Mouse (Mus musculus) spleen, embryonic (tissue): ENCODE measurements around the gene Morn3.

Experiments
- CTCF ChIA-PET: fragments of 350-600 bp; sonication (Branson Sonifier 250); formaldehyde crosslinking; loops from one replicate; lab custom pipeline; 2022; lab: Charles Lee

Morn3 gene

DNA sequence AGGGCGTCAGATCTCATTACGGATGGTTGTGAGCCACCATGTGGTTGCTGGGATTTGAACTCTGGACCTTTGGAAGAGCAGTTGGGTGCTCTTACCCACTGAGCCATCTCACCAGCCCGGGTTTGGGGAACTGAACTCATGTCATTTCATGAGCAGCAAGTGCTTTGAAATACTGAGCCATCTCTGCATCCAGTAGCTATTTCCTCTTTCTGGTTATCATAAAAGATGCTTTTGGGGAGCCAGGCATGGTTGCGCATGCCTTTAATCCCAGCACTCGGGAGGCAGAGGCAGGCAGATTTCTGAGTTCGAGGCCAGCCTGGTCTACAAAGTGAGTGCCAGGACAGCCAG, 14.6 kb upstream of the Morn3 start:
- CTCF ChIA-PET = interaction anchor here (0.6 to 0.9 kb wide), 2 partner anchors 136 to 139 kb away, joined by 3 to 4 read pairs; no protein-coding TSS in a partner anchor

- CTCF ChIA-PET = interaction anchor here (0.5 to 1.5 kb wide), 6 partner anchors 72 to 666 kb away, joined by 3 to 6 read pairs (median 4); no protein-coding TSS in a partner anchor
These were observed 14.0 kb upstream of the Morn3 start for GRCm38 (mm10) chr5:123060706-123061401.

- CTCF ChIA-PET = interaction anchor here (0.5 to 1.5 kb wide), 8 partner anchors 20 to 666 kb away, joined by 3 to 6 read pairs (median 4); no protein-coding TSS in a partner anchor
These were observed 13.1 kb upstream of the Morn3 start for GRCm38 (mm10) chr5:123059757-123060520.

DNA sequence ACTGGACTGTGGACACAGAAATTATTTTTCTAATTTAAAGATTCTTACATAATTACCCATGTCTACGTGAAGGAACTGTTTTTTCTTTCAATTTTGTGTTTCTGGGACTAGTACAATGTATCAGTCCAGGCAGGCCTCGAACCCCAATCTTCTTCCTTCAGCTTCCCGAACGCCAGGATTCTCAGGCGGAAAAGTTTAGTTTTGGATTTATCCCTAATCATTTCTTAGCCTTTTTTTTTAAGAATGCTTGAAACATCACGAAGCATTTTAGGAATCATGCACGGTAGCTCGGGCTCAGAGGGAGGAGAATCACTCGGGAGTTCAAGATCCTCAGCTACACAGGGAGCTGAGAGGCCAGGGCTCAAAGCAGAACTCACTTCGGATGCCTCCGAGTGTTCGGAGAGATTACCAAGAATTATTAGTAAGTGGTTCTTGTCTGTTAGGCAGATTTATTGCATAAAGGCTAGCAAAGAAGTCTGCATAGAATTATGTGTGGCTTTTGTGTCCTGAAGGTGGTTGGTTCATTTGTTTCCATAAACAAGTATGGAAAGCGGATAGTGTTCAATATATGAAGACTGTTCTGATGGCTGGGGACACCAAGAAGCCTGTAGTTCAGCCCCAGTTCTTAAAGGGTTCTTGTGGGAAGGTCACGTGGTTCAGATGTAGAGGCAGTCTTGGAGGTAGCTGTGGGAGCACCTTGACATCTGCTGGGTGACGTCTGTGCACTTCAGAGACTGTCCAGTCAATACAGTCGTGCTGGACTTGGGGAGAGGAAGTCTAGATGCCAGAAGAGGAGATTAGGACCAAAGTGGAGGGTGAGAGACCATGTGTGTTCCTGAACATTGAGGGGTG, 11.7 kb upstream of the Morn3 start:
- CTCF ChIA-PET = interaction anchor here (0.7 to 1.3 kb wide), 2 partner anchors 74 to 107 kb away, joined by 3 to 4 read pairs; partner anchors contain the start of gene Rhof

GRCm38 (mm10) chr5:123057366-123058250, 10.8 kb upstream of the Morn3 start:
- CTCF ChIA-PET = interaction anchor here (0.5 to 1.3 kb wide), 5 partner anchors 11 to 75 kb away, joined by 3 to 12 read pairs (median 4); partner anchors contain the start of genes Morn3 and Rhof

DNA sequence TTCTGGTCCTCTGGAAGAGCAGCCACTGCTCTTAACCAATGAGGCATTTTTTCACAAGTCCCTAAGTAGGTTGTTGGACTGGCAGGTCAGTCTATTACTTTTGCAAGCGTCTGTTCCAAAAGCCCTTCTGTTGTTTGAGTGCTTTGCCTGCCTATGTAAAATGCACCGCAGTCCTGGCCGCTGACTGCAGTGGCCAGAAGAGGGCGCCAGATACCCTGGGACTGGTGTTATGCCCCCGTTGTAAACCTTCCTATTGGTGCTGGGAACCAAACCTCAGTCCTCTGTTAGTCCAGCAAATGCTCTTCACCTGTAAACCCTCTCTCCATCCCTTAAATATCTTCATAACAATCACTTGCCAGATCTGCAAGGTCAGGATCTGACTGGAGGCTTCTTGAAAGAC, 4.9 kb upstream of the Morn3 start:
- CTCF ChIA-PET = no interaction called here

GRCm38 (mm10) chr5:123050918-123051317, 4.1 kb upstream of the Morn3 start:
- CTCF ChIA-PET = no interaction called here

DNA sequence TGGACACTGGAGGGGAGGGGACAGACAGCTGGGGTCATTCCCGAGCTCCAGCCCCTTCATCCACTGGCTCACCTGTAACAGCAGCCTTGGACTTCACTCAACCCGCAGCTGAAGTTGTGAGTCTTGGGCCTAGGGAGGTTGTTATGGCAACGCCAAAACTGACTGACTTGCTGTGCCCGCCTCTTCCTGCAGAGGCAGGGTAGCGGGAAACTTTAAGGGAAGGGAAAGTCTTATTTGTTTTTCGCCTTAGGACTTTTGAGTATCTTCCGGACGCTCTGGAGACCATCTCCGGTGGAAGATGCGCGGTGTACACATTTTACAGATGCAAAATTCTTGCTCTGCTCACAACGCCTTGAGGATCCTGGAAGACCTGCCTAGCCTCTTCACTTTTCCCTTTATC, 2.5 kb upstream of the Morn3 start:
- CTCF ChIA-PET = no interaction called here

DNA sequence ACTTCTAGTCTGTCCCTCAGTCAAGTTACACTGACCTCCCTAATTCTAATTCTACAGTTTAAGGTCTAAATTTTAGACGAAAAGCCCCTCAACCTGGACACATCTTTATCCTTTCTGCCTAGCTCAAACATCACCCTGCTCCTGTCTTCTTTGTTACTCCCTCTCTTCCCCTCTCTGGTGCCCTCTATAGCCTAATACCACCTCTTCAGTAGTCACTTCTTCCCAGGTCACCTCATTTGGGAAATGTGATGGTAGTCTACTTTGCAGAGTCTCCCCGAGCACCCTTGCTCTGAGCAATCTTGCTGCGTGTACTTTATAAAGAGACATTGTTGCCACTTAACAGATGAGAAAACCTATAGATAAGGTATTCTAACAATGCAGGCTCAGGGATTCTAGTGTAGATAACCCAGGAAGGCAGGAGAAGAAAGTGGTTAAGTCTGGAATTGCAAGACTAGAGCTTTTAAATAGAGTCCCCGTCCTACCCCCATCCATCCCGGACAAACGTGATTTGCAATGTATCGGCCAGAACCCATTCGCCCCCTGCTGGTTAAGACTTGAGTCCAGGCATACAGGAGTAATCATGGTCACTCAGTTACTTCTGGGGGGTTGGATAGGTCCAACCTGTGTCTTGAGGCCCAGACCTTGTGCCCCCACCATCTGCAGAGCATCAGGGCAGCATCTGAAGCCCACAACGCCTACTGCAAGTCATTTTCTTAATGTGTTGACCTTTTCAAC, 1.1 kb downstream of the Morn3 start:
- CTCF ChIA-PET = no interaction called here

DNA sequence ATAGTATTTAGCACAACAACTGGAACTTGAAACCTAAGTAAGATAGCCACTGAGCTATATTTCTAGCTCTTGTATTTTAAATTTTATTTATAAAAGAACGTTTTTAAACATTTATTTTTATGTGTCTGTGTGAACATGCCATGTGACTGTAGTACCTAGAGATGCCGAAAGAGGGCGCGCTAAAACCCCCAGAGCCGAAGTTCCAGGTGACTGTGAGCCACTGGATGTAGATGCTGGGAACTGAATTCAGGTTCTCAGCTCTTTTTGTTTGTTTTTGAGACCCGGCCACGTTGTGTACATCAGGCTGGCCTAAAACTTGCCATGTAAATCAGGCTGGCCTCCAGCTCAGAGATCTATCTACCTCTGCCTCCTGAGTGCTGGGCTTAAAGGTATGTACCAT, 3.0 kb downstream of the Morn3 start:
- CTCF ChIA-PET = interaction anchor here (0.7 kb wide), 1 partner anchor 1700 kb away, joined by 4 read pairs; no protein-coding TSS in a partner anchor

DNA sequence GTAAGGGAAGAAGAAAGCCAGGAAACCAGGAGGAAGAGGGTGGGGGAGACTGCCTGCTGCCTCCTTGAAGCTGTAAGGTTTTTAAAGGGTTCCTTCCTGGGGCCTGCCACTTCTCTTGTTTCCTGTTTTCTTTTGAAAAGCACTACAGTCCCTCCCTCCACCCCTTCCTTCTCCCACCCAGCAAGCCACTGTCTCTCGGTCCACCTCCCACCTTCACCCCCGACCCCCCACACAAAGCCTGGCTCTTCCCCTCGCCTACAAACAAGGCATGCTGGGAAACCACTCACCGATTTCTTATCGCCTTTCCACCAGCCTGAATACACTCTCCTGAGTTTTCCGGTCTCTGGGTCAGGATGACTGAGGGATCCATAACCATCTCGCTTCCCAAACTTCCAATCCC, 6.0 kb downstream of the Morn3 start:
- CTCF ChIA-PET = interaction anchor here (0.6 to 1.0 kb wide), 2 partner anchors 21 to 101 kb away, joined by 3 read pairs; no protein-coding TSS in a partner anchor

DNA sequence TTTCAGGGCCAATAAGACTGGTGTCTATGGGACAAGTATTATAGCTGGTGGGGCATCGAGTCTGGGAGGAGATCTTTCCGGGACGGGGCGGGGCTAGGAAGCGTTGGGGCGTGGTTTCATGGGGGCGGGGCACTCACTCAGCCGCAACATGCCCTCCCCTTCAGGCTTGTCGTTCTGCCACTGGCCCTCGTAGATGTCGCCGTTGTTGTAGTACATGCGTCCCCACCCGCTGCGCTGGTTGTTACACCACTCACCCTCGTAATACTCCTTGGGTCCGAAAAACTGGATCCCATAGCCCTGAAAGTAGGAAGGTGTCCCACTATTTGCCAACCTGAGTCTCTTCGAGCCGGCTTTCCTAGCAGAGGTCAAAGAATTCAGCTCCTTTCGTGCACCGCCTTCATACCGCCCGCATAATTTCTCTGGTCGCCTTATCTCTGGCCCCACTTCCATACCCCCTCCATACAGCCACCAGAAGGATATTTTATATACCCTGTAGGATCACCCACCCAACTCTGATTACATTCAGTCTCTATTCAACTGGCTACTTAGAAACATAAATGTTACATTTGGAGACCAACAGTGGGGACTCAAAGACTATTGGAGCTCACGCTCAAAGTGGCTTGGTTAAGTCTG, 7.6 kb downstream of the Morn3 start:
- CTCF ChIA-PET = interaction anchor here (0.5 to 1.1 kb wide), 3 partner anchors 13 to 191 kb away, joined by 3 to 13 read pairs (median 7); no protein-coding TSS in a partner anchor

DNA sequence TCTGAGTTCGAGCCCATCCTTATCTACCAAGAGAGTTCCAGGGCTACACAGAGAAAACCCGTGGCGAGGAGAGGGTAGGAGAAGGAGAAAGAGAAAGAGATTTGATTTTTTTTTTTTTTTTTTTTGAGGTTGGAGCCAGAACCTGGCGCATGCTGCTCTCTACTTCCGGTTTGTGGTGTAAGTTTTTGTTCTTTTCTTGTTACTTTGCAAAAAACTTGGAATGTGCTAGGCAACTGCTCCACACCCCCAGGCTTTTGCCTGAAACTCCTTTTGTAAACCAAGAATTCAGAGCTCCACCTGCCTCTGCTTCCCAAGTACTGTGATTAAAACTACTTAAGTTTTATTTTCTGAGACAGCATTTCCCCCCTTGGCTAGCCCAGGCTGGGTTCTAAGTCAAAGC, 8.7 kb downstream of the Morn3 start:
- CTCF ChIA-PET = interaction anchor here (0.7 kb wide), 1 partner anchor 71 kb away, joined by 15 read pairs; no protein-coding TSS in a partner anchor

- CTCF ChIA-PET = no interaction called here
These were observed 11.3 kb downstream of the Morn3 start for GRCm38 (mm10) chr5:123035564-123035963.

DNA sequence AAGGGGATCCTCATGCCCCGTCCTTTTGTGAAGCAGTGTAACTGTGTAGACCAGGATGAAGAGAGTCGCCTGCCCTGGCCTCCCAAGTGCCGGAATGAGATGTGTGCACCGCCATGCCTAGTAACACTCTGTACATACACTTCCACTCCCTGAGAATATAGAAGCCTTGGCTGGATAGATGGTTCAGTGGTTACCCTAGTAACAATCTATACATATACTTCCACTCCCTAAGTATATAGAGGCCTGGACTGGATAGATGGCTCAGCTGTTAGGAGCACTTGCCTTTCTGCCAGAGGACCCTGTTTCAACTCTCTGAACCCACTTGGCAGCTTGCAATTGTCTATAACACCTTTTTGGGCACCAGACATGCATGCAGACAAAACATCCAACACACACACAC, 11.7 kb downstream of the Morn3 start:
- CTCF ChIA-PET = no interaction called here

DNA sequence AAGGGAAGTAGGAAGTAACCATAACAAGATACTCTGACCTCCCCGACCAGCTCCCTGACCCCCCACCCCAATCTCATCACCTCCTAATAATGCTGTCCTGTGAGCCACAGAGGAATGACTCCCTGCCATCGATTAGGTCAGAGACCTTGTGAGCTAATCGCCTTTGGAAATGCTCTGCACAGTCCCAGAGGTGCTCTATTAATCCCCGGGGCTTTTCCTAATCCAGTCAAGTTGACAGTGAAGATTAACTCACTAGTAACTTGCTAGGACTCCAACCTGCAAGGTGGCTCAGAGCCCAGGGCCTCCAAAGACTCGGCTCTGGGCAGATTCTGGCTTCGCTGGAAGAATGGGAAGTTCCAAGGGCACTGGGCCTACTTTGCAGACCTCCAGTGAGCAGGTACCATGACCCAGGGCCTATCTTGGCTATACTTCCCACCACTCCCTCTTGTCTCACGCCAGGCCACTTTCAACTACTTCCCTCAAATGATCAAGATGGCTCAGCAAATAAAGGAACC, 13.1 kb downstream of the Morn3 start:
- CTCF ChIA-PET = no interaction called here

DNA sequence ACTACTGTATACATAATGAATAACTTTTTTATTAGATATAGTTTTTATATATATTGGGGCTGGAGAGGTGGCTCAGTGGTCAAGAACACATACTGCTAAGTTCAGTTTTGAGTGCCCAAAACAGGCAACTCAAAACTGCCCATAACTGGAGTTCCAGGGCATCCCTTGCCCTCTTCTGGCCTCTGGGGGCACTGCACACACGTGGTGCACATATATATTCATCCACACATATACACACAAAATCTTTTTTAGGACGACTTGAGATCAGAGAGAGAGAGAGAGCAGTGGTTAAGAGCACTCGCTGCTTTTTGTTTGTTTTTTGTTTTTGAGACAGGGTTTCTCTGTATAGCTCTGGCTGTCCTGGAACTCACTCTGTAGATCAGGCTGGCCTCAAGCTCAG, 15.5 kb downstream of the Morn3 start:
- CTCF ChIA-PET = no interaction called here

DNA sequence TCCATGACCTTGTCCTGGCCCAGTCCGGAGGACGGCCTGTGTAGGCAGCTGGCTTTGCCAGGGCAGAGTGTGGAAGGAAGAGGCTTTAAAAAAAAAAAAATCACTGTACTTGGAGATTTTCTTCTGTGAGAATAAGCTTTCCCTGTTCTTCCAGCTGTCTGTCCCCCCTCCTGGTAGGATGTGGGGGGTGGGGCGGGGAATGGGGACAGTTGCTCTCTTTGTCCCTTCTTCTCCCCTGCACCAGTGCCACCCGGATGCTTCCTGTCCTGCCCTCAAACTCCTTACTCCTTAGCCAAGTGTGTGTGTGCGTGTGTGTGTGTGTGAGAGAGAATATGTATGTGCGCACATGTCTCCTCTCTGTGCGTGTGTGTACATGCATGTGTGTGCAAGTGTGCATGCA, 17.1 kb downstream of the Morn3 start:
- CTCF ChIA-PET = no interaction called here

GRCm38 (mm10) chr5:123027436-123027835, 19.4 kb downstream of the Morn3 start:
- CTCF ChIA-PET = no interaction called here
